Mouse (Mus musculus) E14TG2a.4 (cell line): ENCODE data around the gene Tada1.

Source experiments
- CTCF ChIP-seq: conservative IDR thresholded peaks from 2 replicates; pipeline ENCODE4 v1.5.1; 2014; ENCODE audit warnings: low read length
- NANOG ChIP-seq: IDR thresholded peaks from 2 replicates; pipeline ENCODE4 v1.6.1; 2014; ENCODE audit warnings: borderline replicate concordance, low read length, mixed read lengths
- POU5F1 ChIP-seq: IDR thresholded peaks from 2 replicates; pipeline ENCODE4 v1.6.1; 2014; ENCODE audit warnings: low read length, borderline replicate concordance

DNA sequence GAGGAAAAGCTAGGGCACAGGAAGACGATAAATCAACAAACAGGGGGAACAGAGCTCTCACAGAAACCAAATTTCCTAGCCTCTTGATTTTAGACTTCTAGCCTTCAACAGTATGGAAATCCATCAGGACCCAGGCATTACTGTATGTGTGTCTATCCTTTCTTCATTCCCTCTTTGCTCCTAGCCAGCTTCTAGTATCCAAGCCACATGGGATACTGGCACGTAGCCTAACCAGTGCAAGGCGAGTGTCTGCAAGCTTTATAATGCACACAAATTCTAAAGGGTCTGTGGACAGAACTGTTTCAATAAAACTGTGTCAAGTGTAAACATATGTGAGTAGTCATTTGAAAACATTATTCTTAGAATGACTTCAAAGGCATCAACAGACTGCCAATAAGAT lies 16.2 kb upstream of the Tada1 start:
- TF ChIP-seq CTCF = no peak
- no peak for TF ChIP-seq NANOG
- TF ChIP-seq POU5F1 = no peak
